Mouse (Mus musculus) right cerebral cortex, postnatal 10 days (tissue): ENCODE measurements around the gene Myt1l.
A peak's percentile ranks its signal among the peaks of the same experiment; 100 is the strongest.

Experiments used
- DNase-seq, 2 experiments: peaks; one replicate each; pipeline ENCODE4 v3.0.0; 2021; ENCODE audit warnings: low spot score in 2 of 2

Gene Myt1l

DNA sequence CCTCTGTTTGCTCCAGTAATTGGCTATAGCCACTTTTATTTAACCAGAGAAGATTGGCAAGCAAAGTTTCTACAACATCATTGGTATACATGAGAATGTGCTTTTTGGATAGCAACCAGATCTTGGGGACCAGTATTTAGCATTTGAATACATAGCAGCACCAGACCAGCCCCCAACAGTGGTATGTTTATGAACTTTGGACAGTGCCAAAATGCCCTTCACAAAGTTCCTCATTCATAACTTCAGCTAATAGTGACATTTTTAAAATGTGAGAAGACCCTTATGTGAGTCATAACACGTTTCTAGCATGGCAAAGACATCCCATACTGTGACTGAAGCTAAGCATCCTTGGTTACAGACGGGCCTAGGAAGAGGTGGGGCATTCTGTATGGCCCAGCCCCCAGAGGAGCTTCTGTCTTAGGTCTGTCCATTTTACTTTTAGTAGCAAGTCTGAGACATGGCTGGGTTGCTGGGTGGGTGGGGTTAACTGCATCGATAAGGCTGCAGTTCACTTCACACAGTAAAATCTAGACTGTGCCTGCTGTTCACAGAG, 369.4 kb downstream of the Myt1l start:
- no peak for DNase-seq

DNA sequence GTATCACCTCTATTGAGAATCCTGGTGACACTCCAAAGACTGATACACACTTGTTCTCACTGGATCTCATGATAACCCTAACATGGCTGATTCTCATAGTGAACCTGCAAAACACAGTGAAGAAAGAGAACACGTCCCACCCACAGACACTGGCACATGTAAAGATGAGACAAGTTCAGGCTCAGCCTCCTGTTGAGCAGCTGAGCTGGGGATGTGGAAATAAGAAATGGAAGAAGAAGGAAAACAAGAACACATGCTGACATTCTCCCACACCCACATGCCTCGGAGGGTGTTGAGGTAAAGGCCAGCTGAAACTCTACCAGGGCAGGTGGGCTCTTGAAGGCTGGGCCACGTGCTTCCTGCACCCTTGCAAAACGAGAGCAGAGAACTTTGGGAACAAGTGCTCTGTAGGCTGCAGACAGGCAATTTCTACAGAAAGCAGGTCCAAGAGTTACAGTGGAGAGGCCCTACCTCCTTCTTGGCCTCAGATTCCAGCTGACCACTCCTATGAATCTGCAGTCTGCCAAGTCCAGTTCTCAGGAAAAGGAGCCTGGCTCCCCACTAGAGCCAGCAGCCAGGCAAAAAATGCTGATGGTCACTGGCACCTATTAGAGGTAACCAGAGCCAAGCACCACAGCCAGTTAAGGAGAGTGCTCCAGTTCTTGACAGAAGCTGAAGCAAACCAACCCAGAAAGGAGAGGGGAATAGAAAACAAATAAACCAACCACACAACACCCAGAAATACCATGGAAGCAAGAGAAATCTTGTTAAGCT, 376.1 kb downstream of the Myt1l start:
- peak; percentile 43 to 56 for DNase-seq

DNA sequence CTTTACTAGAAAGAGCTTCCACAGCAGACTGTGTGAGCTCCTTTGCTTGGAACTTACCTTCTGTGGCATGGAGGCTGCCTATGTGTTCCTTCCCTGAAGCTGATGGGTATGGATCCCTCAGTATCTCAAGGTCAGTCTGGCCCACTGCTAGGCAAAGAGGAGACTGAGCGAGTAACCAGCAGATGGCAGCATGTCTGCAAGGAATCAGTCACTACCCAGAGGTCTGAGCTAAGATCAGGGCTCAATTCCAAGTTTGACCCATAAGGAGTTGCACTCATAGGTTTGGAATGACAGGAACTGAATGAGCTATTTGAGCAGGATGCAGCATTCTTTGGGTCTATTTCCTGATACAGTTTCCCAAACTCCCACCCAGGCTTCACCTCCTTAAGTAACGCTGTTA, 378.9 kb downstream of the Myt1l start:
- peak; percentile 56 to 60 for DNase-seq

DNA sequence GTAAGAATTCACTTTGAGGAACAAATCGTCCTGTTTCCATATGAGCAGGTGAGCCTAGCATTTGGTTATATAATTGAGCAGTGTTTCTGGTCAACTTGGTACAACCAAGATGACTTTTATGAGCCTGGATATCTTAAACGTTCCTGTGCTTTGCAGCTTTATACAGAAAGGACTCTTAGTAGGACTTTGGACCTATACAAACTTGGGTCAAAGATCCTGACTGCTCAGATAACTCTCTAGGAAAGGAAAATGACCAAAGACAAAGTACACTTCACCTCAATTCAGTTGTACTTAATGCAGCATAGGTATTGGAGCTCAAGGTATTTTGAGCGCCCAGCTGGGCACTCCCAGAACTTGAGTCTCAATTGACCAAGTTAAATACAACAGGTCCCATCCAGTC, 388.0 kb downstream of the Myt1l start:
- DNase-seq, result no peak

DNA sequence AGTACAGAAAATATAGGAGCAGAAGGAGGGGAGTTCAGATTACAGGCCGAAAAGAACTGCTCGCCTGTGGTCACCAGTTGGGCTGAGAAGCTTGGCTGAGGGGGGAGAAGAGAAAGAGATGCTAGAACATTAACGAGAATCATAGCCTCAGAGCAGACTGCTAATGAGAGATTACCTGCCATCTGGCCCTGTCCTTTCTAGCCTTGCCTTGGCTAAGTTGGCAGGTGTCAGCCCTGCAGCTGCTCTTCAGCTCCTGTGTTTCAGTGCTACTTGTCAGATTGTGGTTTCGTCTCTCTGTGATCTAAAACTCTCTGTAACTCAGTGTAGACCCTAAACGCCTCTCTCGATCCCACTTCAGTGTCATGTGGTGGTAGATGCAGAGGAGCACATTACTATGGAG, 388.6 kb downstream of the Myt1l start:
- DNase-seq, result no peak

DNA sequence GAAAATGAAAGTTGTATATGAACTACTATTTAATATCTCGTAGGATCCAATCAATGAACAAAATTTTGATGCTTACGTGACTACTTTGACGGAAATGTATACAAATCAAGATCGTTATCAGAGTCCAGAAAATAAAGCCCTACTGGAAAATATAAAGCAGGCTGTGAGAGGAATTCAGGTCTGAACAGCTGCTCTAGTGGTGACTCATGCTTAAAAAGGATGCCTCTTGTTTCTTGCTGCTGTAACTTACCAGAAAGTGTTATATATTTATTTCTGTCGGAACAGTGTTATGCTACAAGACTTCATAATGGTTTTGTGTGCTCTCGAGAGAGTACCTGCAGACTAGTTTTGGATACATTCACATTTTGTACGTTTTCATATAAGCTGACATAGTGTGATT, 392.1 kb downstream of the Myt1l start:
- no peak for DNase-seq

DNA sequence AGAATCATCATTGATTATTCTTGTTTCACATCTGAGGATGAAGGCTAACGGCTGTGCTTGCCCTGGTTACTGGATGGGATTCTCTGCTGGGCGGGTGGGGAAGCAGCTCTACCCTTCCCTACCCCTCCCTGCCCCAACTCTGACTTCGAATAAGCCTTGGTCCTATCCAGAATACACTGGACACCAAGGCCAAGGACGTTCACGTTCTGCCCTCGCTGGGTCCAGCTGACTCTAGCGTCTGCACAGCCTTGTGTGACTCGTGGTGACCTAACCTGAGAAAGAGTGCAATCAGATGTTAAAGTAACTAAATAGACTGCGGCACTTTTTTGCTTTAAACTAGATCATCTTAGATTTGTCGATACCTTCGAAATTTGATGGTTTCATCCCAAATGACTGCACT, 393.3 kb downstream of the Myt1l start:
- DNase-seq, result no peak

DNA sequence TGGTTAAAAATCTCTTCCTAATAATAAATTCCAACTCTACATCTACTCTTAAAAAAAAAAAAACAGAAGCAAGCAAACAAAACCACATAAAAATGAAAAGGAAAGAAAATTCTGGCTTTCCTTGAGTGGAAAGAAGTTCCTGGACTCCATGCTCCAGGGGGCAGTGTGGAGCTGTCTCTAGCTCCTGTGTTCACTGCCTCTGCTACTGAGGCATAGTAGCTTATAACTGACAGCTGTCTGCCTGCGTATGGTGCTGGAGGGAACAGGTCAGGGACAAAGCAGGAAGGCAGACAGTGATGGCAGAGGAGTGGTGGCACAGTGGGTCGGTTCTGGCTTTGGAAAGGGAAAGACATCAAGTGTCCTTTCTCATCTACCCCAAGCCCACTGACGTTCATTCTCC, 398.7 kb downstream of the Myt1l start:
- peak; percentile 57 to 75 for DNase-seq

DNA sequence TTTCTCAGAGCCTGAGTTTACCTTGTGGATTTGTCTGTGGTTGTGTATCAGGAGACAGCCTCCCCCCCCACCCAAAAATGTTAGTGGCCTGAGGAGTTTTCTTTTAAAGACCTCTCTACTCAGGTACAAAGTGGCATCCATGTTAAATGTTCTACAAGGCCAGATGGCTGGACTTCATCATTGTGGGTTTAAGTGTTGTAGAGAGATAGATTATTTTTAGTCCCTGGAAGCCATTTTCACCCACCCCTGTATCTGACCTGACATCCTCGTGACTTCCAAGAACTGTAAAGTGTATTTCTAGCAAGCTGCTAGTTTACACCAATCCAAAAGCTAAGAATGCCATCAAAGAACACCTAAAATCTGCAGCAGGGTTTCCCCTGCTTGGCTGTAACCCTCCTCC, 402.4 kb downstream of the Myt1l start:
- no peak for DNase-seq

DNA sequence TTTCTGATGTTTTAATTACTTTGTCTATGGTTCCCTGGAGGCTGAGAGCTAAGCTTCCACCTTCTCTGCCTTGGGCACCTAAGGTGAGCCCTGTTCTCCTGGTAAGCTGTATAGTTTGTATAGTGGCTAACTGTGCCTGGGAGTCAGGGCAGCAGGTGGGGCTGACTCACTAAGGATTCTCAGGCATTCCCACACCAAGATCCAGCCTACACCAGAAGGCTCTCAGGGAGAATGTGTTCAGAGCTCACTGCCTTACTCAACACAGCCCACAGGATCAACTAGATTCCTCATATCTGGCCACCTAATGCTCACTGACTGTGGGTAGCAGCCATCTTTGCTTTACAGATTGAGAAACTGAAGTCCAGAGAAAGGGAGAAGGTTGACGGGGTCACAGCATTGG, 404.8 kb downstream of the Myt1l start:
- DNase-seq, result no peak

DNA sequence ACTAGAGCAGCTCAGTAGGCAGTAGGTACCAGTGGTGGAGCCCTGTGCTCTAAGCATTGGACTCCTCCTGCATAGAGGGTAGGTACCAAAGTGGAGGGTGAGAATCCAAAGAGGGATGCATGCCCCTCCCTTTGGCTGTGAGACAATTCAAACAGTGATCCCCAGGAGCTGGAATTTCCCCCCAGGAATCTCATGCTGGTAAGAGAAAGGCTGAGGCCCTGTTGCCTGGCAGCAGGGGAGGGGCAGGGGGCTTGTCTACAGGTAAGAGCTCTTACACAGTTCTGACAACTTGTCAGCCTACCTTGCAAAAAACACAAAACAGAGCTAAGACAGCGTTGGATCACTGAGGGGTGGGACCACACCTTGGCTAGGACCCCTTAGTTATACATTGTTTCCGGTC, 405.3 kb downstream of the Myt1l start:
- DNase-seq, result no peak

DNA sequence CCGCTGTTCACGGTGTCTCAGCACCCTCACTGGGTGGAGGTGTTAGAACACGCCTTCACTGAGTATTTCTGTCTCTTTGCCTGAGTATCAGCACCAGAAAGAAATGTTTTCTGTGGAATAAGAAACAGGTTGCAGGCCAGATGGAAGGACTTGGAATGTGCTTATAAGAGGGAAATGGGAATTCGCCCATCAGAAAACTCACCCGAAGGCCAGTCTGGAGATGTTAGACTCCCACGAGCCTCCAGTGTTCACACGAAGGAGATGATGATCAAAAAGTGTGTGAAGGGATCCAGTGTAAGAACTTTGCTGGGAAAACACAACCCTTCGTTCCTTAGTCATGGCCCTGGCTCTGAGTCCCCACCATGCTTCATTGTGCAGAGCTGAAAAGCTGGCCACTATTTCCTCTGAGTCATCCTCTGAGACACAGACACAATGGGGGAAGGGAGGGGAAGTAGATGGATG, 406.0 kb downstream of the Myt1l start:
- DNase-seq, result peak; percentile 43 to 63

DNA sequence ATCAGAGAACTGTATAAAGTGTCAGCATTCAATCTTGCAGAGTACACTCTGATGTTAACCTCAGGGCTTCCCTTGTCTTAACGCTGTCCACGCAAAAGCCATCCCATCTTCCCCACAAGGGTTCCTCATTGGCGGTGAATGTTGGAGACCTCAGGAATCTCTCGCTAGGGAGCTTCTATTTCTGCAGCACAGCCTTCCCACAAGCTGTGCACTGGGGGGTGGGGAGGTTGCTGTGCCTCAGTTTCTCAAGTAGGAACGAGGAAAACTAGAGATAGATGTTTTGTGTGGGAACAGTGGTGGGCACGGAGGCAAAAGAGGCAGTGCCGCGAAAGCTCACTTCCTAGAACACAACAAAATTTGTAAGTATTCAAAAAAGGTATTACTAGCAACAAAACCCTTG, 409.1 kb downstream of the Myt1l start, which contains the start of gene Pxdn:
Gene Pxdn (plus strand): TSS at position 301 of the 400 bp plus-strand sequence.
- DNase-seq, result no peak

DNA sequence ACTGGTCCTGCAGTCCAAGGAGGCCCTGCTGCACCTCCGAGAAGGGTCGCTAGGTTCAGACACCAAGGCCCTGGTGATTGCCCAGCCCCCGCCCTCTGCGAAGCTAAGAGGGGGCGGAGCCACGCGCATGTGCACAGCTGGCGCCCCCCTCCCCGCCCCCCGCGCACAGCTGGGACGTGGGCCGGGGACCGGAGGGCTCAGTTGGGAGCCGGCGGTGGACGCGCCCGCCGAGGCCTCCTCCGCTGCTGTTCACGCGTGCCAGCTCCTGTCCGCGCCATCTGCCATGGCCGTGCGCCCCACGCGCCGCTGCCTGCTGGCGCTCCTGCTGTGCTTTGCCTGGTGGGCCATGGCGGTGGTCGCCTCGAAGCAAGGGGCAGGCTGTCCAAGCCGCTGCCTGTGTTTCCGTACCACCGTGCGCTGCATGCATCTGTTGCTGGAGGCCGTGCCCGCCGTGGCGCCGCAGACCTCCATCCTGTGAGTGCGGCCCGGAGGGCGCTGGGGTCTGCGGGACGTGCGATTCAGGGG, 409.7 kb downstream of the Myt1l start:
- DNase-seq, result peak; percentile 72 to 78

DNA sequence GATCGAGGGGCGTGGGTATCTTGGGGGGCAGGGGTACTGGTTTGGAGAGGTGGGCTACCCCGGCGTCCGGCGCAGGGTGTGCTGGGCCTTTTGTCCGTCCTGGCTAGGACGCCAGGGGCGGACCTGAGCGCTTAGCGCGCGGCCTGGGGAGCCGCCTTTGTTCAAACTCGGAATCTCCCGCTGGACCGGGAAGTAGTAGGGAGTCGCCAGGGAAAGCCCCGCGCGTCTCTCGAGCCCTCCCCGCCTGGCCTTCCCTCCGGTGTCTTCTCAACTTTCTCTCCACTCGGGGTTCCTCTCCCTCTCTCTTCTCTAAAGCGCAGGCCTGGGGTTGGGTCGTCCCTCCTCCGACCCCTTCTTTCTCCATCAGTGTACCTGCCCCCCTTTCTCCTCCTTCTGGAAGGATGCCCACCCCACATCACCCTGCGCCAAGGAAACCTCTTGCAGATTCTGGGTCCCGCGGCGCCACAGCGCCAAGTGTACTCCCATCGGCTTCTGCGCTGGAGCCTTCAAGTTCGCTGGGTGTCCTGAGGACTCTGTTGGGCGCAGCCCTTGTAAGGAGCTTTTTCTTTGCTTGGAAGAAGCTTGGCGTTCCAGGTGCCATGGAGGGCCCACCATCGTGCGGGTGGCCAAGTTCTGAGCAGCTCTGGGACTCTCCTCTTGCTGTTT, 410.3 kb downstream of the Myt1l start:
- peak; percentile 75 to 79 for DNase-seq

DNA sequence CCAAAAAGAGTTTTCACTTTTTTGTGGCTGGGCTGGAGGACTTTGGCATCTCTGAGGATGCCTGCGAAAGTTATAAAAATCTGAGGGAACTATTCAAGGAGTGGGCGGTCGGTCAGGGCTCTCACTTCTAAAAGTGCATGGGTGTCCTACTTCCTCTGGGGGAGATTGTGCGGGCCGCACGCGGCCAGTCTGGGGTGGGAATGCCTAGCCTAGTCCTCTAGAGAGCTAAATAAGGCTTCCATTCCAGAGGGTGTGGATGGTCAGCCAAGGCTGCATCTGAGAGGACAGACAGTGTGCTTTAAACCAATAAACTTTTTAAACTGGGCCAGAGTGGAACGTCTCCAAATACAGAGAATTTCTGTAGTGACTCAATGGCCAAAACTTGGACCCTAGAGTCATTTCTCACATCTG, 411.1 kb downstream of the Myt1l start:
- DNase-seq, result peak in 1 of 2 experiments; percentile 46

DNA sequence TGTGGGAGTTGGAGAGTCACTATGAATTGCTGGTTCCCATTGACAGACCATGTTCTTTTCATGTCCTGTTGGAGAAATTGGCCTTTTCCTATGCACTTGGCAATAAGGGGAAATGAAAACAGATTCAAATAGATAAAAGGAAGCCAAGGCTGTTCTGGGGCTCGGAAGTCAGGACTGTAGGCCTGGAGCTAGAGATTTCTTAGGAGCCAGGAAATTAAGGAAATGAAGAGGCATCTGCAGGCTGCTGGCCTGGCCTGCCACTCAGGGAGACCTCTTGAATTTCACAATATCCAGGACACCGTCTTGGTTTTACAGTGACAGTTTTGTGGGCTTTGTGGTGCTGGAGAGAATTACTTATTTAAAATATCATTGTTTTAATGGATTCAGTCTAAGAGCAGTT, 414.3 kb downstream of the Myt1l start:
- no peak for DNase-seq

DNA sequence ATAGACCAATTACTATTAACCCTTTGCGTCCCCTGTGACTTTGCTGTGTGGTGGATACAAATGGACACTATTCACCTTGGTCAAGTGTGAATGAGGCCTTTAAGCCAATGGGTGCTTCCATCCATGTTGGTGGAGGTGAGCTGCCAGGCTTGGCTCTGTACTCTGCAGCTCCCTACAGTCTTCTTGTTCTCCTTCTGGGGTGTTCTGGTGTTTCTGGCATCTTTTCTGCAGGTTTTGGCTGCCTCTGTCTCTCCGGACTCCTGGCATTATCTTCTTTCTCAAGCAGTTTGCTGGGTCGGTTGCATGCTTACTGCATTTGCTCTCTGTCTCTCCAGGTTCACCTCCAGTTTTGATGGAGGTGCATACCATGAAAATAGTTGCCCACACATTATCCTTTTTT, 416.5 kb downstream of the Myt1l start:
- no peak for DNase-seq

DNA sequence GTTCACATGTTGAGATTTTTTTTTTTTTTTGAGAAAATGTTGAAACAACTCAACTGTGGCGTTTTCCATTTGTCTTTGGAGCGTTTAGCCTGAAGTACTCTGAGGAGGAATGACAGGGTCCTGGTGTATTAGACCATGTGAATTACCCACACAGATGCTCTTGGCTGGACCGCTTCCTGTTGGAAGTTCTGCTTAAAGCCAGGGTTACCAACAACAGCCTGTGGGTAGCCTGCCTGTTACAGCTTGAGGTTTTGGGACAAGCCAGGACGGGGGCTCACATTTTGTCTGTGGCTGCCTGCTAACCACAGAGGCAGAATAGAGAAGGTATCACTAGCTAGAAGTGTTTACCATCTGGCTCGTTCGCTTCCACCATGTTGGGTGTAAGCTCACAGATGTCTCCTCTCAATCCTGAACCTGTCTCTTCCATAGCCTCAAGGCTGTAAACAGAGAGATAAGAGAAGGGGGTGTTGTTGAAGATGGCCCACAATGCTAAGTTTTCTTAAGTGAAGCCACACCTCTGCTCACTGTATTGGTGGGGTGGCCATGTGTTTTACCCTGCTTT, 417.1 kb downstream of the Myt1l start:
- DNase-seq, result no peak

DNA sequence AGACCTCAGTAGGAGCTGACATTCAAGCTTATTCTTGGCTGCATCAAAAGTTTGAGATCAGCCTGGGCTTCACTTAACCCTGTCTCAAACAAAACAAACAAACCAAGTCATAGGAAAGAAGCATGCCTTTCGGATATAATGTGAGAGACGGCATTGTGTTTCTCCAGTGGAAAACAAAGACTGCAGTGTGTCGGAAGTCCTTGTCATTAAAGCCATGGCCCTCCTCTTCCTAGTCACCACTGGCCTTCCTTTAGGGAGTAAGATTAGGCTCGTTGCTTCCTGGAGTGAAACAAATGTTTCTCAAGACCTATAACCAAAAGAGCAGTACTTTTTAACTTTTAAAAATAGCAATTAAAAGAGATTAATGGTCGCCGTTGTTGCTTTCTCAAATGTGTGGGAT, 422.9 kb downstream of the Myt1l start:
- DNase-seq, result no peak

DNA sequence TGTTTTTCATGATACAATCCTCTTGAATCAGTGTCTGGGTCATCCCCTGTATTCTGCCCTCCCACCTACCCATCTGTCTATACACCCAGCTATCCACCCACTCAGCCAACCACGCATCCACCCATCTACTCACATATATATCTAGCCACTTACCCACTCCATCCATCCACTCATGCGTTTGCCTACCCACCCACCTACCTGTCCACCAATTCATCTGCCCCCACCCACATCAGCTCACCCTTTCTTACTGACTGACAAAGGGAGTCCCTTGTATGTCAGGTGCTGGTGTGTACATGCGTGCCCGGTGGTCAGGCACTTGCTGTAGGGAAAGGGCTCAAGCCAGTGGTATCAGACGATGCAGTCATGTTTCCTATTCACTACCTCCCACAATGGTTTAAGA, 423.3 kb downstream of the Myt1l start:
- DNase-seq, result no peak

DNA sequence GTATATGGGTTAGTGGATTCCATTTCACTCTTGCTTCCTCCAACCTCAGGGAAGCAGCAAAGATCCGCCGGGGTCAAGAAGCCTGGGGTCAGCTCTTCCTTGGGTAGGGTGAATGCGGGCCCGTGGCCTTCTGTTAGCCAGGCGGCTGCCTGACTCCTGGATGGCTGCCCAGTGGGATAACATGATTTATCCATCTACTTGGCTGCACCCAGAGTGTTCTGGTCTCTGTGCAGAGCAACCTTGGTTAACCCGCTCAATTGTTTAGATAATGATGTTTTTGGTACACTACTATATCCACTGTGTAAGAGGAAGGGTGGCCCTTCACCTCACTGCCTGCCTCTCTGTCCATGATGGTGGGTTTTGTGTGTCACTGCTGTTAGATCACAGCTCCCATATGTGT, 423.9 kb downstream of the Myt1l start:
- DNase-seq, result no peak
